Comparison of ENCODE assay signal across 8 mouse cellular contexts in the genomic region with DNA sequence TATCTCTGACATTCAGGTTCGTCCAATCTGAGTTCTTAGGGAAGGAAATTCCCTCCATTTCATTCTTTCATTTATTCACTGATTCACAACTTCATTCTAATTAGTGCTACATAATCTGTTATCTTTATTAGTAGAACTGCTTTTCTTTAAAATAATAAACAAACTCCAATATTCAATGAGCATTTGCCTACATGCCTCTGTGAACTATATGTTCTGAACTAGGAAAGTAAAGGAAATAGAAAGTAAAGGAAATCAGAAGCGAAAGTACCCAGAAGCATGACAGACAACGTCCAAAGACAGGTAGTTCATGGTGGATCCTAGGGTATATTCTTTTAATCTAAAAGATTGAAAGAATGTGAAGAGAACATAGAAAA. TPM values are rescaled to one million over a fixed set of nuclear protein-coding genes. Genes with fewer than 3 reads are reported as not detected.
DNase-seq lines count a peak whose midpoint lies in the region; ATAC-seq and TF ChIP-seq lines count a peak whose summit lies in the region.

No protein-coding gene starts in this region.

- H3K27me3 ChIP-seq in heart, embryonic 12.5 days (replicated peaks), result no peaks in the 10 kb centered on the region
- no peaks in the 10 kb centered on the region for H3K27me3 ChIP-seq in MEL (ENCODE audit: control insufficient read depth in 1 of 2, insufficient read depth in 2 of 2, low read length in 2 of 2)
- H3K27me3 ChIP-seq in hindbrain, embryonic 13.5 days, result no peaks in the 10 kb centered on the region
- no peaks in the 10 kb centered on the region for H3K27me3 ChIP-seq in megakaryocyte, embryonic 14.5 days (replicated peaks)
- H3K27me3 ChIP-seq in thymus, adult 2 months (ENCODE audit: control insufficient read depth, insufficient read depth, low read length), result no peaks in the 10 kb centered on the region

- H3K4me2 ChIP-seq in heart, embryonic 12.5 days, result peak overlapping the region; percentile 79
- H3K4me2 ChIP-seq in hindbrain, embryonic 13.5 days, result peak overlapping the region; percentile 74; the same call in 1 of the 2 replicates

- TF ChIP-seq CTCF in MEL (IDR thresholded peaks at IDR 0.05 in 2 of 3, conservative IDR thresholded peaks at IDR 0.05 in 1 of 3; ENCODE audit: control insufficient read depth in 1 of 3, insufficient read depth in 1 of 3, low read depth in 2 of 3, low read length in 3 of 3, poor library complexity in 1 of 3, severe bottlenecking in 1 of 3), result no peak
- TF ChIP-seq CTCF in thymus, adult 2 months (IDR thresholded peaks at IDR 0.05; ENCODE audit: borderline replicate concordance, control insufficient read depth, extremely low read depth, insufficient read depth, low read length, poor library complexity), result no peak

- 64% methylated on average over 3 of the region's 3 CpGs for WGBS in heart, embryonic 12.5 days
- WGBS in hindbrain, embryonic 13.5 days, result 64% methylated on average over 3 of the region's 3 CpGs
- WGBS in thymus, adult 2 months, result 59% methylated on average over 3 of the region's 3 CpGs

- no peak overlapping the region; the same call in 1 of the 2 replicates for H3K27ac ChIP-seq in heart, embryonic 12.5 days (ENCODE audit: poor library complexity, severe bottlenecking)
- H3K27ac ChIP-seq in MEL (ENCODE audit: control insufficient read depth, low read depth, low read length), result no peak overlapping the region
- H3K27ac ChIP-seq in hindbrain, embryonic 13.5 days, result peak overlapping the region; percentile 71; the same call in 1 of the 2 replicates
- no peak overlapping the region for H3K27ac ChIP-seq in thymus, adult 2 months (ENCODE audit: control insufficient read depth, insufficient read depth, low read length)

- no peak for DNase-seq in heart, postnatal 4 days
- DNase-seq in MEL (ENCODE audit: low read depth, low spot score), result no peak
- no peak for DNase-seq in urinary bladder, adult 2 months (ENCODE audit: low spot score)
- no peak for DNase-seq in thymus, adult 2 months

- H3K9ac ChIP-seq in heart, embryonic 12.5 days, result no peak overlapping the region
- H3K9ac ChIP-seq in MEL (ENCODE audit: control insufficient read depth, low read depth, low read length, poor library complexity, severe bottlenecking), result peak overlapping the region; percentile 62
- no peak overlapping the region for H3K9ac ChIP-seq in hindbrain, embryonic 13.5 days

- peak overlapping the region; percentile 91; the same call in 1 of the 2 replicates for H3K4me3 ChIP-seq in heart, embryonic 12.5 days
- peak overlapping the region in 1 of 2 experiments; percentile 26; a peak in 2 of 4 replicates for H3K4me3 ChIP-seq in MEL (ENCODE audit: control insufficient read depth in 1 of 2, insufficient read depth in 1 of 2, low read depth in 2 of 2, low read length in 2 of 2)
- peak overlapping the region; percentile 70; the same call in 1 of the 2 replicates for H3K4me3 ChIP-seq in hindbrain, embryonic 13.5 days
- peak overlapping the region; percentile 97 for H3K4me3 ChIP-seq in megakaryocyte, embryonic 14.5 days (replicated peaks)
- H3K4me3 ChIP-seq in thymus, adult 2 months (ENCODE audit: control insufficient read depth, insufficient read depth, low read length), result no peak overlapping the region

- peaks cover 8% of the 10 kb centered on the region for H3K79me2 ChIP-seq in MEL (ENCODE audit: control insufficient read depth, insufficient read depth, low read length, poor library complexity)

- peaks cover 4% of the 10 kb centered on the region for H3K4me1 ChIP-seq in heart, embryonic 12.5 days (replicated peaks)
- H3K4me1 ChIP-seq in MEL (ENCODE audit: control insufficient read depth in 1 of 2, insufficient read depth in 2 of 2, low read length in 2 of 2), result no peaks in the 10 kb centered on the region; a peak in 1 of 4 replicates
- H3K4me1 ChIP-seq in hindbrain, embryonic 13.5 days (replicated peaks), result peaks cover 11% of the 10 kb centered on the region
- H3K4me1 ChIP-seq in megakaryocyte, embryonic 14.5 days, result peaks cover 12% of the 10 kb centered on the region
- H3K4me1 ChIP-seq in thymus, adult 2 months (replicated peaks; ENCODE audit: control insufficient read depth, insufficient read depth, low read length), result 0 out of 2 replicates have a peak, but pooled peaks cover 2% of the 10 kb centered on the region

- TF ChIP-seq POLR2A in MEL (IDR thresholded peaks at IDR 0.05; ENCODE audit: control insufficient read depth in 1 of 2, insufficient read depth in 1 of 2, low read depth in 1 of 2, low read length in 2 of 2, poor library complexity in 1 of 2), result no peak
- TF ChIP-seq POLR2A in thymus, adult 2 months (IDR thresholded peaks at IDR 0.05; ENCODE audit: control insufficient read depth, extremely low read depth, insufficient read depth, low read length, poor library complexity), result no peak

- TF ChIP-seq RAD21 in MEL (IDR thresholded peaks at IDR 0.05; ENCODE audit: low read depth, low read length), result no peak

- peaks cover 26% of the 10 kb centered on the region for H3K36me3 ChIP-seq in heart, embryonic 12.5 days
- H3K36me3 ChIP-seq in MEL (ENCODE audit: control insufficient read depth in 1 of 2, insufficient read depth in 2 of 2, low read length in 2 of 2), result peaks cover 6 to 17% of the 10 kb centered on the region in 2 experiments; a peak in 3 of 4 replicates
- peaks cover 28% of the 10 kb centered on the region for H3K36me3 ChIP-seq in hindbrain, embryonic 13.5 days
- peaks cover 28% of the 10 kb centered on the region for H3K36me3 ChIP-seq in megakaryocyte, embryonic 14.5 days (replicated peaks; ENCODE audit: low read length)
- H3K36me3 ChIP-seq in thymus, adult 2 months (ENCODE audit: control insufficient read depth, insufficient read depth, low read length), result peaks cover 12% of the 10 kb centered on the region

- TF ChIP-seq EP300 in MEL (IDR thresholded peaks at IDR 0.05; ENCODE audit: low read depth in 1 of 2, low read length in 2 of 2), result no peak

- no peaks in the 10 kb centered on the region for H3K9me3 ChIP-seq in heart, embryonic 12.5 days (replicated peaks)
- no peaks in the 10 kb centered on the region for H3K9me3 ChIP-seq in MEL (replicated peaks; ENCODE audit: insufficient read depth, low read length)
- no peaks in the 10 kb centered on the region for H3K9me3 ChIP-seq in hindbrain, embryonic 13.5 days
- no peaks in the 10 kb centered on the region for H3K9me3 ChIP-seq in megakaryocyte, embryonic 14.5 days

- ATAC-seq in heart, embryonic 12.5 days (ENCODE audit: insufficient number of reproducible peaks, low FRiP score), result no peak
- ATAC-seq in hindbrain, embryonic 13.5 days (ENCODE audit: low FRiP score), result 0 out of 2 replicates have a peak, but pooled peaks have one; percentile 15
- no peak for ATAC-seq in cerebellum, adult (ENCODE audit: insufficient number of reproducible peaks, low FRiP score, low TSS enrichment)

TF ChIP-seq in MEL, 35 proteins besides CTCF, POLR2A, EP300 and RAD21:
- peak; percentile 13; the same call in 1 of the 2 replicates for TF ChIP-seq ZNF384 (IDR thresholded peaks at IDR 0.05; ENCODE audit: low read depth, low read length)
- peak; percentile 52 for TF ChIP-seq MXI1 (IDR thresholded peaks at IDR 0.05; ENCODE audit: low read depth, low read length)
- TF ChIP-seq GABPA (IDR thresholded peaks at IDR 0.05; ENCODE audit: low read depth, low read length), result 0 out of 2 replicates have a peak, but pooled peaks have one; percentile 16
- TF ChIP-seq KAT2A (conservative IDR thresholded peaks at IDR 0.05; ENCODE audit: low read depth, low read length), result peak; percentile 20; the same call in 1 of the 2 replicates
- 0 out of 2 replicates have a peak, but pooled peaks have one; percentile 31 for TF ChIP-seq MAZ (IDR thresholded peaks at IDR 0.05; ENCODE audit: low read depth, low read length)
- TF ChIP-seq ZKSCAN1 (IDR thresholded peaks at IDR 0.05; ENCODE audit: low read depth, low read length), result no peak
- no peak for TF ChIP-seq TAL1 (IDR thresholded peaks at IDR 0.05; ENCODE audit: low read length)
- peak; percentile 55 for TF ChIP-seq MAX (IDR thresholded peaks at IDR 0.05; ENCODE audit: low read length)
- TF ChIP-seq ETS1 (IDR thresholded peaks at IDR 0.05; ENCODE audit: low read depth, low read length), result peak; percentile 13; the same call in 1 of the 2 replicates
- TF ChIP-seq MYC (IDR thresholded peaks at IDR 0.05; ENCODE audit: low read depth, low read length), result 0 out of 2 replicates have a peak, but pooled peaks have one; percentile 46

RNA-seq across cellular contexts. Expression of a gene that starts 0.4 kb away (rescaled TPM):
- 57.0 and 59.4 TPM in 2 replicates for polyA plus RNA-seq in heart, embryonic 12.5 days (2016; fragmentation: Nextera tagmentation; extraction: Ambion mirVana)
- total RNA-seq in heart, postnatal 4 days (2021), result 10 to 100 TPM; 26.0 to 30.0 TPM
- total RNA-seq in MEL (2012; rRNA removed), result 112 and 118 TPM in 2 replicates
- polyA plus RNA-seq in MEL (2012; ENCODE audit: insufficient read depth in 1 of 2, insufficient read length in 2 of 2, low read depth in 1 of 2, low replicate concordance in 2 of 2, missing spikeins in 1 of 2), result 100 to 1,000 TPM; 105 to 211 TPM
- 70.6 and 73.0 TPM in 2 replicates for polyA plus RNA-seq in hindbrain, embryonic 13.5 days (2015; fragmentation: Nextera tagmentation; extraction: Ambion mirVana)
- 8.3 TPM in 1 of 2 replicates, not detected in the other for polyA plus RNA-seq in megakaryocyte, embryonic 14.5 days (2012; ENCODE audit: insufficient read depth, low replicate concordance)
- polyA plus RNA-seq in urinary bladder, adult 2 months (2012; rRNA removed), result 22.5 and 24.7 TPM in 2 replicates
- polyA plus RNA-seq in thymus, adult 2 months (2012; rRNA removed), result 23.7 and 28.4 TPM in 2 replicates

RNA-seq across cellular contexts. Expression of a gene that starts 45.6 kb away (rescaled TPM):
- polyA plus RNA-seq in heart, embryonic 12.5 days (2016; fragmentation: Nextera tagmentation; extraction: Ambion mirVana), result not detected in 2 replicates
- total RNA-seq in heart, postnatal 4 days (2021), result not detected
- total RNA-seq in MEL (2012; rRNA removed), result 0.04 TPM in 1 of 2 replicates, not detected in the other
- polyA plus RNA-seq in MEL (2012; ENCODE audit: insufficient read depth in 1 of 2, insufficient read length in 2 of 2, low read depth in 1 of 2, low replicate concordance in 2 of 2, missing spikeins in 1 of 2), result under 1 TPM in 1 of 2 experiments, not detected in 1; 0.04 TPM
- 0.06 TPM in 1 of 2 replicates, not detected in the other for polyA plus RNA-seq in hindbrain, embryonic 13.5 days (2015; fragmentation: Nextera tagmentation; extraction: Ambion mirVana)
- not detected in 2 replicates for polyA plus RNA-seq in megakaryocyte, embryonic 14.5 days (2012; ENCODE audit: insufficient read depth, low replicate concordance)
- polyA plus RNA-seq in urinary bladder, adult 2 months (2012; rRNA removed), result 0.04 TPM in 1 of 2 replicates, not detected in the other
- polyA plus RNA-seq in thymus, adult 2 months (2012; rRNA removed), result 0.04 TPM in 1 of 2 replicates, not detected in the other
